Mouse (Mus musculus) embryonic facial prominence, embryonic 13.5 days (tissue): ENCODE data around the gene Zfp768. TPM values are rescaled to one million over a fixed set of nuclear protein-coding genes. Genes with fewer than 3 reads are reported as not detected.
"Not testable (repeated sequence)": the region's sequence is repeated elsewhere in the genome, so short reads cannot be mapped to it uniquely, and the experiment has no call there.

Experiments
- ATAC-seq: fragments of 200-750 bp; cut with Nextera tagmentation; 2 replicates; pipeline ENCODE4 v1.8.0; 2017; ENCODE audit warnings: low read depth; ENCODE audit not compliant: insufficient number of reproducible peaks, insufficient read depth, low FRiP score, low TSS enrichment
- H3K27ac ChIP-seq: fragments of 300-500 bp; sonication (generic); 2 replicates; pipeline ENCODE4 v1.5.1; 2015; ENCODE audit warnings: moderate library complexity, mild to moderate bottlenecking, inconsistent platforms
- H3K27me3 ChIP-seq: fragments of 300-500 bp; sonication (generic); 2 replicates; pipeline ENCODE4 v1.6.1; 2015; ENCODE audit warnings: mild to moderate bottlenecking, inconsistent platforms
- H3K36me3 ChIP-seq: fragments of 300-500 bp; sonication (generic); 2 replicates; pipeline ENCODE4 v1.6.1; 2015; ENCODE audit warnings: mild to moderate bottlenecking, inconsistent platforms
- H3K4me1 ChIP-seq: fragments of 300-500 bp; sonication (generic); 2 replicates; pipeline ENCODE4 v1.6.1; 2015; ENCODE audit warnings: inconsistent platforms
- H3K4me2 ChIP-seq: fragments of 300-500 bp; sonication (generic); 2 replicates; pipeline ENCODE4 v1.6.1; 2015; ENCODE audit warnings: moderate library complexity, mild to moderate bottlenecking, inconsistent platforms
- H3K4me3 ChIP-seq: fragments of 300-500 bp; sonication (generic); 2 replicates; pipeline ENCODE4 v1.5.1; 2015; ENCODE audit warnings: mild to moderate bottlenecking, inconsistent platforms
- H3K9ac ChIP-seq: fragments of 300-500 bp; sonication (generic); 2 replicates; pipeline ENCODE4 v1.6.1; 2015; ENCODE audit warnings: mild to moderate bottlenecking, inconsistent platforms
- H3K9me3 ChIP-seq: fragments of 300-500 bp; sonication (generic); 2 replicates; pipeline ENCODE4 v1.6.1; 2016; ENCODE audit warnings: inconsistent platforms
- WGBS: fragments of 180-500 bp; shearing (Covaris S2); methylation state at CpG from one replicate; pipeline ENCODE4 v1.1.7; 2015; ENCODE audit warnings: mixed read lengths; 5-methylcytosine and 5-hydroxymethylcytosine counted together
- polyA plus RNA-seq: library from polyadenylated mRNA; unstranded; fragments of >200 nt; fragmentation: Nextera tagmentation; extraction: Ambion mirVana; gene quantifications from 2 replicates; pipeline ENCODE4 v1.2.1, GENCODE M21; 2015

Gene Zfp768
- polyA plus RNA-seq, 1 experiment from 2014 or later = 18.1 TPM

DNA sequence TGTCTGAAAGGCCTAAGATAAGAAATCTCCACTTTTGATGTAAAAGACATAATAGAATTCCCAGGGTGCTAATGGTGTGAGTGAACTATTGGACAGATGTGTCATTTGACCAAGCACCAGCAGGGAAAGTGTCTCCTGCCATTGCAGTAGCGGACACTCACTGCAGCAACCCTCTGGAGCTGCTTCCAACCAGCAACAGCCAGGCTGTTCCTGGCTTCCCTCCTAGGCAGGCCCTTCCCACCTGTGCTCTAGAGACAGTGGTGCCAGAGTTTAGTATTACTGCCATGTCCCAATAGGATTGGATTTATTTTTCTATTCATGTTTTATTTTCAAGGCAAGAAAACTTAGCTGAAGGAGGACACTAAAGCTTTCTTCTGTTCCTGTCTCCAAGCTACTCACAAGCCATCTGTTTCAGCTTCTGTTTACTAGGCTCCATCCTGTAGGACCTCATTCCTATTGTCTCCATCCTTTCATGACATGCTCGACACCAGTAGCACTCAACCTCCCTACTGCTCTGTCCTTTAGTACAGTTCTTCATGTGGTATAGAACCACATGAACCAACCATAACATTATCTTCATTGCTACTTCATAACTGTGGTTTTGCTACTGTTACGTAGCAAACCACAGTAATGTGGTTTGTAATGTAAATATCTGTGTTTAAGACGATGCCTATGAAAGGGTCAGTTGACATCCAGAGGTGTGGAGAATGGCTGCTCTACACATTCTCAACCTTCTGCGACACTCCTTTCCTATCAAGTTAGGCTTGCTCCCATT, 6.0 kb upstream of the Zfp768 start:
- 78% methylated on average over 5 of the region's 5 CpGs for WGBS
- no peak for ATAC-seq

DNA sequence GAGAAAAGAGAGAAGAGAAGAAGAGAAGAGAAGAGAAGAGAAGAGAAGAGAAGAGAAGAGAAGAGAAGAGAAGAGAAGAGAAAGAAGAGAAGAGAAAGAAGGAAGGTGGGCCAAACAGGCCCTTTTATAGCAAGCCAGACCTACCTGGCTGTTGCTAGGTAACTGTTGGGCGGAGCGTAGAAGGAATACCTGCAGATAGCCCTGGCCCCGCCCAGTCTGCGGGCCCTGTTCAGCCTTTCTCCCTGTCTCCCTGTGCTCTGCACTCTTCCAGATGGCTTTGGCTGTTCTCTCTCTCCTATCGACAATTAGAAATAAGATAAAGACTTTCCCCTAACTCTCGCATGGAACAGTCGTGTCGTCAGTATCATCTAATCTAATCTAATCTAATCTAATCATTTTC, 1.3 kb upstream of the Zfp768 start:
- no peak overlapping the region for H3K9ac ChIP-seq
- peak overlapping the region; percentile 90; the same call in 1 of the 2 replicates for H3K27ac ChIP-seq

More for the DNA sequence above, 6.0 kb upstream of the Zfp768 start:
- Histone ChIP-seq H3K27ac (no peak overlapping the region), H3K9ac (no peak overlapping the region), H3K36me3 (no peaks in the 10 kb centered on the region), H3K4me1 (peaks cover 10% of the 10 kb centered on the region), H3K4me2 (no peak overlapping the region), H3K27me3 (no peaks in the 10 kb centered on the region), H3K9me3 (no peaks in the 10 kb centered on the region), H3K4me3 (no peak overlapping the region)

DNA sequence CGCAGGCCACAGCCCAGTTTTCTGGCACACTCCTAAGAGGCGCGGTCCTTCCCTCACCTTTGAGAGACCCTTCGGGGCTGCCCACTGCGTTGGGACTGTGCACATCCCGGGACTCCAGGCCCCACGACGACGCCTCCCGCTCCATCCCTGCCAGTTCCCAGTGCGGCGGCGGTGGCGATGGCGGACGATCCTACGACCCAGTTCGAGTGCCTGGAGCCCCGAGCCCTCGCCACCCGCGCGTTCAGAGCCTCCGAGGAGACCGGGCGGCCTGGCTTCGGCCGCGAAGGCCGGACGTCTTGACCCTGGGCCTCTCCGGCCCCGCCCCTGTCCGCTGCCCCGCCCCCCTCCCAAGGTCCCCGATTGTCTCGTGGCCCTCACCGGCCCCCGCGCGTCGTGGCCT, 297 bp downstream of the Zfp768 start:
- Histone ChIP-seq H3K4me1 (peaks cover 22% of the 10 kb centered on the region), H3K9ac (peak overlapping the region; percentile 95), H3K27me3 (no peaks in the 10 kb centered on the region), H3K27ac (peak overlapping the region; percentile 90), H3K9me3 (no peaks in the 10 kb centered on the region), H3K36me3 (peaks cover 30% of the 10 kb centered on the region), H3K4me3 (peak overlapping the region; percentile 94), H3K4me2 (peak overlapping the region; percentile 79)
- no peak for ATAC-seq
- under 1% methylated on average over 42 of the region's 42 CpGs for WGBS

More for the DNA sequence above, 1.3 kb upstream of the Zfp768 start:
- H3K36me3 ChIP-seq = peaks cover 22% of the 10 kb centered on the region
- 16% methylated on average over 8 of the region's 8 CpGs for WGBS
- H3K27me3 ChIP-seq = no peaks in the 10 kb centered on the region
- peak overlapping the region; percentile 79 for H3K4me2 ChIP-seq
- H3K4me1 ChIP-seq = peaks cover 25% of the 10 kb centered on the region
- peak overlapping the region; percentile 94 for H3K4me3 ChIP-seq
- H3K9me3 ChIP-seq = no peaks in the 10 kb centered on the region
- ATAC-seq = no peak

DNA sequence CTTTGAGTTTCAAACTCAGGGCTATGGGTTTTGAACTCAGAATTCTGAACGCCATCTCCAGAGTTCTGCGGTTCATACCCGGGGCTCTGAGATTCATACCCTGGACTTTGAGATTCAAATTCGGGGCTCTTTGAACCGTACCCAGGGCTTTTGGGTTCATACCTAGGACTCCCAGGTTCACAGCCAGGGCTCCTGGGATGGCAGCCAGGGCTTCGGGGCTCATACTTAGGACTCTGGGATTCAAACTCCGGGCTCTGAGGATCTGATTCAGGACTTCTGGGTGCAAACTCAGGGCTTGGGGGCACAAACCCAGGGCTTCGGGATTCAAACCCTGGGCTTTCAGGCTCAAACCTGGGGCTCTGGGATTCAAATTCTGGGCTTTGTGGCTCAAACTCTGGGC, 1.0 kb downstream of the Zfp768 start:
- Histone ChIP-seq H3K36me3 (peaks cover 30% of the 10 kb centered on the region), H3K4me2 (peak overlapping the region; percentile 79), H3K27ac (no peak overlapping the region), H3K9me3 (no peaks in the 10 kb centered on the region), H3K9ac (peak overlapping the region; percentile 95), H3K27me3 (no peaks in the 10 kb centered on the region), H3K4me3 (peak overlapping the region; percentile 94), H3K4me1 (peaks cover 21% of the 10 kb centered on the region)
- 87% methylated on average over 8 of the region's 8 CpGs for WGBS
- no peak for ATAC-seq

DNA sequence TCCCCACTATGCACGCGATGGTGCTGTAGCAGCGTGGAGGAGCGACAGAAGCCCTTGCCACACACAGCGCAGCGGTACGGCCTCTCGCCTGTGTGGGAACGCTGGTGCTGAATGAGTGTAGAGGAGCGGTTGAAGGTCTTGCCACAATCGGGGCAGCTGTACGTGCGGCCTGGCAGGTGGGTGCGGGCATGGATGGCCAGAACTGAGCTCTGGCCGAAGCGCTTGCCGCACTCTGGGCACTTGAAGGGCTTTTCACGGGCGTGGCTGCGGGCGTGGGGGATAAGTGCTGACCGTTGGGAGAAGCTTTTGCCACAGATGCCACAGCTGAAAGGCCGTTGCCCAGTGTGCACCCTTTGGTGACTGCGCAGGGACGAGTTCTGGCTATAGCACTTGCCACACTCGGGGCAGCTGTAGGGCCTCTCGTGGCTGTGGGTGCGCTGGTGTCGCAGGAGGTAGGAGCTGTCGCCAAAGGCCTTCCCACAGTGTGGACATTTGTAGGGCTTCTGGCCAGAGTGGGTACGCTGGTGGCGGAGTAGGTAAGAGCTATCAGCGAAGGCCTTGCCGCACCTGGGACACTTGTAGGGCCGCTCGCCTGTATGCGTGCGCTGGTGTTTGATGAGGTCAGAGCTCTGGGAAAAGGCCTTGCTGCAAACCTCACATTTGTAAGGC, 1.9 kb downstream of the Zfp768 start:
- no peak overlapping the region; the same call in 1 of the 2 replicates for H3K9ac ChIP-seq
- H3K9me3 ChIP-seq = no peaks in the 10 kb centered on the region
- H3K4me3 ChIP-seq = peak overlapping the region; percentile 94; the same call in 1 of the 2 replicates
- ATAC-seq = no peak
- no peak overlapping the region for H3K4me2 ChIP-seq
- H3K27me3 ChIP-seq = no peaks in the 10 kb centered on the region
- H3K27ac ChIP-seq = no peak overlapping the region
- 94% methylated on average over 38 of the region's 38 CpGs for WGBS
- peaks cover 21% of the 10 kb centered on the region for H3K4me1 ChIP-seq
- peaks cover 30% of the 10 kb centered on the region for H3K36me3 ChIP-seq

DNA sequence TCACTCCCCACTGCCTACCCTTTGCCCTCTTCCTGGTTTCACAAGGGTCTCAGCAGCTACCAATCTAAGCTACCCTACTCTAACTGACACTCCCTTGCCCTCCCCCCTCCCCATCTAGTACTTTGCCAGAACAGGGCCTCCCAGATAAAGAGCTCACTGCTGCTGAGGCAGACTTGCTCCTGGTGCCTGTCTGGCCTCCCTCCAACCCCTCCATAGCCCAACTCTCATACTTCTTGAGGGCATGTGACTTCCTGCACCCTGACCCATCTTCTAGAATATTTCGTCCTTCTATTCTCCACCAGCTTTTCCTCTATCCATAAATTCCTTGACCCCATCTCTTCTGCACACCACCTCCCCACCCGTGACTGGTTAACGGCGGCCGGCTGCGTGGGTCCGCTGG, 2.5 kb downstream of the Zfp768 start:
- H3K27ac ChIP-seq = no peak overlapping the region
- H3K27me3 ChIP-seq = no peaks in the 10 kb centered on the region
- WGBS = 95% methylated on average over 7 of the region's 7 CpGs
- H3K36me3 ChIP-seq = peaks cover 30% of the 10 kb centered on the region
- 0 out of 2 replicates have a peak overlapping the region, but pooled peaks have one; percentile 6 for H3K9ac ChIP-seq
- no peak for ATAC-seq
- H3K9me3 ChIP-seq = no peaks in the 10 kb centered on the region
- peaks cover 21% of the 10 kb centered on the region for H3K4me1 ChIP-seq
- H3K4me3 ChIP-seq = no peak overlapping the region
- no peak overlapping the region for H3K4me2 ChIP-seq

DNA sequence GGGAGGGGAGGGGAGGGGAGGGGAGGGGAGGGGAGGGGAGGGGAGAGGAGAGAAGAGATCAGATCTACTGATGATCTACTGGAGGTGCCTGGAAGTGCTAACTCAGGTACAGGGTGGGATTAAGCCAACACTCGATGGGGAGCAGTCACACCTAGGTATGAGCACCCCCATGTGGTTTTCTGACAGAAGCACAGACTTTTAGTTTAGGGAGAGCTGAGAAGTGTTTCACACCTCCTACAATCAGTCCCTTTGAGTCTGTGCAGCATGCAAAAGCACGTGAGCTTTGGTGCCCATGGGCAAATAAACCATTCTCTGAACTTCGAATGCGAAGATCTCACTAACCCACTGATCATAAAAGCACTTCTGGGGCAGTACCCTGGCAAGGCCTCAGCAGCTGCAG, 3.1 kb downstream of the Zfp768 start:
- H3K27me3 ChIP-seq = no peaks in the 10 kb centered on the region
- no peak overlapping the region for H3K27ac ChIP-seq
- WGBS = 67% methylated on average over 4 of the region's 4 CpGs
- H3K9me3 ChIP-seq = no peaks in the 10 kb centered on the region
- H3K4me1 ChIP-seq = peaks cover 21% of the 10 kb centered on the region
- H3K4me2 ChIP-seq = no peak overlapping the region
- no peak overlapping the region for H3K4me3 ChIP-seq
- ATAC-seq = no peak
- H3K9ac ChIP-seq = 0 out of 2 replicates have a peak overlapping the region, but pooled peaks have one; percentile 6
- peaks cover 30% of the 10 kb centered on the region for H3K36me3 ChIP-seq

DNA sequence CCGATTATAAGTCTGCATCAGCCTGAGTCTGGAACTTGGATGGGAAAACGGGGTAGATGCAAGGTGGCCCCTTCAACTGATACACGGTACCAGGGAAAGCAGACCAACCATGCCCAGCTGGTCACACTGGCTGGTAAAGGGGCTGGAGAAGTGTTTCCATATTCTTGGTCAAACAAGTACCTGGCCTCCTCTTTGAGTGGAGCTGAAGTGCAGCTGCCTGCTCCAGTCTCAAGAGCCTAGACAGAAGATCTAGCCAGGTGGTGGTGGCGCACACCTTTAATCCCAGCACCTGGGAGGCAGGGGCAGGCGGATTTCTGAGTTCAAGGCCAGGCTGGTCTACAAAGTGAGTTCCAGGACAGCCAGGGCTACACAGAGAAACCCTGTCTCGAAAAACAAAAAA, 3.5 kb downstream of the Zfp768 start:
- not testable (repeated sequence) for H3K27ac ChIP-seq, H3K4me2 ChIP-seq, ATAC-seq, H3K4me3 ChIP-seq, H3K27me3 ChIP-seq, H3K9me3 ChIP-seq, H3K9ac ChIP-seq
- Histone ChIP-seq H3K4me1 (peaks cover 18% of the 10 kb centered on the region), H3K36me3 (peaks cover 30% of the 10 kb centered on the region)
- WGBS = 94% methylated on average over 6 of the region's 6 CpGs

DNA sequence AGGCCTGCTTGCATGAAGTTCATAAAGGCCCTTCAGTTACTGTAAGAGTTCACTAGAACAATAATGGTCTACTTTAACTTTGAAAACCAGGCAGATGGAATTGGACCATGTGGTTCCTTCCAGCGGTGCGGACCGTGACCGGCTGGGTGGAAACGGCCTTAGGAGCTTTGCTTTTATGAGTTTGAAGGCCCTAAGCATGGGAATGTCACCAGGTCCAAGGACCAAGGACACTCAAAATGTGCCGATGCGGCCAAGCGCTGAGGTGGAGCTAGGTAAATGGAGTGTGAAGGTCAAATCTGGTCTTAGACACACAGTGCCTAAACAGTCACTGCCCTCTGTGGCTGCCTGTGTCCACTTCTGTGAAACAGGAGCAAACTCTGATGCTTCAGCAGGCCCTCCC, 4.0 kb downstream of the Zfp768 start:
- Histone ChIP-seq H3K9ac (no peak overlapping the region), H3K27me3 (no peaks in the 10 kb centered on the region), H3K27ac (no peak overlapping the region), H3K4me3 (no peak overlapping the region), H3K9me3 (no peaks in the 10 kb centered on the region), H3K36me3 (peaks cover 30% of the 10 kb centered on the region), H3K4me2 (no peak overlapping the region), H3K4me1 (peaks cover 15% of the 10 kb centered on the region)
- 94% methylated on average over 8 of the region's 8 CpGs for WGBS
- ATAC-seq = no peak

DNA sequence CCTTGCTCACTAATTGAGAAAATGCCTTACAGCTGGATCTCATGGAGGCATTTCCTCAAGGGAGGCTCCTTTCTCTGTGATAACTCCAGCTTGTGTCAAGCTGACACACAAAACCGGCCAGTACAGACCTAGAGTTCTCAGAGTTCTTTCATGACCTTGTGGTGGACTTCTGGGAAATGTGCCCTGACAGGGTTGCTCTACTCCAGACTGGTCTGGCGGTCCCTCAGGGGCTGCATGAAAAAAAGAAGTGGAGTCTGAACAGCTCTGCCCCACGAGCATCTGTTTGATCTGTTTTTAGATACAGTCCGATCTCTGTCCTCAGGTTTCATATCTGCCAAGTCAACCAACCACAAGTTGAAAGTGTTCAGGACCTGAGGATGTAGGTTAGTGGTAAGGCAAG, 7.8 kb downstream of the Zfp768 start:
- Histone ChIP-seq H3K27ac (no peak overlapping the region), H3K4me1 (peaks cover 2% of the 10 kb centered on the region; the same call in 1 of the 2 replicates), H3K9me3 (no peaks in the 10 kb centered on the region), H3K4me2 (no peak overlapping the region), H3K4me3 (no peak overlapping the region), H3K9ac (no peak overlapping the region), H3K27me3 (no peaks in the 10 kb centered on the region), H3K36me3 (peaks cover 15% of the 10 kb centered on the region)
- no peak for ATAC-seq
- 45% methylated on average over 4 of the region's 4 CpGs for WGBS

DNA sequence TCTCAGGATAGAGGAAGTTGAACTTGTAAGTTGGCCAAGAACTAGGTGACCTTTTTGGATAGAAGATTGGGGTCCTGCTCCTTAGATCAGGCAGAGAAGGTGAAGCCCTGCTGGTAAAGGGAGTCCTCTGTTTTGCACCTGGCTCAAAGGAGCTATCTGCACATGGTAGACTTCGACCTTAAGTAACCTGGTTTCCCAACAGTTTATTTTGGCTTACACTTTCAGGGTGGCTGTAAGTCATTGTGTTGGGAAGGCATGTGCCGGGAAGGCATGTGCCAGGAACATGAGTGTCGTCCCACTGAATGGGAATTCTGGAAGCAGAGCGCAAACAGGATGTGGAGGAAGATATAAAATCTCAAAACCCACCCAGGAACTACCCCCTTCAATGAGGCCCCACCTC, 9.8 kb downstream of the Zfp768 start:
- WGBS = 91% methylated on average over 4 of the region's 4 CpGs
- H3K9me3 ChIP-seq = no peaks in the 10 kb centered on the region
- H3K4me3 ChIP-seq = no peak overlapping the region
- H3K27me3 ChIP-seq = no peaks in the 10 kb centered on the region
- H3K4me2 ChIP-seq = no peak overlapping the region
- no peak for ATAC-seq
- no peak overlapping the region for H3K9ac ChIP-seq
- no peaks in the 10 kb centered on the region for H3K4me1 ChIP-seq
- no peaks in the 10 kb centered on the region for H3K36me3 ChIP-seq
- H3K27ac ChIP-seq = no peak overlapping the region

DNA sequence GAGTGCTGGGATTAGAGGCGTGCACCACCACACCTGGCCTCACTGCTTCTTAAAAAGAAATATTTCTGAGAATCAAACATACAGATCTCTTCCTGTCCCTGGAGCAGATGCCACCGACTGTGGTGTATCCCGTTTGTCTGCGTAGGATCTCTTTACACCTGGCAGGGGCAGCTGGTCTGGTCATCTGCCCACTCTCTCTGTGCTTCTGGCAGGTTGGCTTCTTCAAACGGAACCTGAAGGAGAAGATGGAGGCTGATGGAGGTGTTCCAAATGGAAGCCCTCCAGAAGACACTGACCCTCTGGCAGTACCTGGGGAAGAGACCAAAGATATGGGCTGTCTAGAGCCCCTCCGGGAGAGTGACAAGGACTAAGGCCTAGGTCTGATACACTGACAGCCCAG, 12.1 kb downstream of the Zfp768 start:
- WGBS = 87% methylated on average over 6 of the region's 6 CpGs
- no peaks in the 10 kb centered on the region for H3K4me1 ChIP-seq
- H3K27ac ChIP-seq = no peak overlapping the region
- no peaks in the 10 kb centered on the region for H3K36me3 ChIP-seq
- no peak overlapping the region for H3K4me3 ChIP-seq
- no peak for ATAC-seq
- H3K27me3 ChIP-seq = no peaks in the 10 kb centered on the region
- H3K4me2 ChIP-seq = no peak overlapping the region
- no peak overlapping the region for H3K9ac ChIP-seq
- no peaks in the 10 kb centered on the region for H3K9me3 ChIP-seq
